Mouse (Mus musculus) small intestine, adult 2 months (tissue): ENCODE data around the gene Fam163b. TPM values are rescaled to one million over a fixed set of nuclear protein-coding genes. Genes with fewer than 3 reads are reported as not detected.

Source experiments
- H3K27ac ChIP-seq: fragments of 200-500 bp; 2 replicates; pipeline ENCODE4 v1.5.1; 2012; ENCODE audit warnings: low read depth, low read length, control low read depth, inconsistent platforms; ENCODE audit not compliant: insufficient read depth
- H3K27me3 ChIP-seq: fragments of 200-500 bp; 2 replicates; pipeline ENCODE4 v1.6.1; 2012; ENCODE audit warnings: mild to moderate bottlenecking, moderate library complexity, low read length, inconsistent platforms; ENCODE audit not compliant: control insufficient read depth, insufficient read depth
- H3K36me3 ChIP-seq: fragments of 200-500 bp; 2 replicates; pipeline ENCODE4 v1.6.1; 2012; ENCODE audit warnings: mild to moderate bottlenecking, low read length, control low read depth, inconsistent platforms; ENCODE audit not compliant: control insufficient read depth, insufficient read depth
- H3K4me1 ChIP-seq: fragments of 200-500 bp; 2 replicates; pipeline ENCODE4 v1.6.1; 2012; ENCODE audit warnings: low read length, inconsistent platforms, mixed read lengths; ENCODE audit not compliant: control insufficient read depth, insufficient read depth, insufficient read length
- H3K4me3 ChIP-seq: fragments of 200-500 bp; 2 replicates; pipeline ENCODE4 v1.5.1; 2012; ENCODE audit warnings: low read depth, mild to moderate bottlenecking, control low read depth, inconsistent platforms, low read length, moderate library complexity
- CTCF ChIP-seq: fragments of 200-500 bp; IDR thresholded peaks from 2 replicates; pipeline ENCODE4 v1.5.1; 2012; ENCODE audit warnings: low read depth, mild to moderate bottlenecking, control low read depth, inconsistent platforms, low read length, moderate library complexity, mixed read lengths; ENCODE audit not compliant: insufficient replicate concordance, insufficient read length; ENCODE audit errors: extremely low read depth
- POLR2A ChIP-seq: fragments of 200-500 bp; IDR thresholded peaks from 2 replicates; pipeline ENCODE4 v1.6.1; 2012; ENCODE audit warnings: low read depth, mild to moderate bottlenecking, control low read depth, inconsistent platforms, low read length, moderate library complexity
- WGBS: fragments of 180-500 bp; shearing (Covaris S2); methylation state at CpG from one replicate; pipeline ENCODE4 v1.1.7; 2018; 5-methylcytosine and 5-hydroxymethylcytosine counted together
- polyA plus RNA-seq: library from polyadenylated mRNA; depleted of rRNA; stranded (reverse); fragments of >200 nt; gene quantifications from 2 replicates; pipeline ENCODE4 v1.2.3, GENCODE M21; 2012

The Fam163b gene
- polyA plus RNA-seq, 1 experiment = 0.08 TPM

DNA sequence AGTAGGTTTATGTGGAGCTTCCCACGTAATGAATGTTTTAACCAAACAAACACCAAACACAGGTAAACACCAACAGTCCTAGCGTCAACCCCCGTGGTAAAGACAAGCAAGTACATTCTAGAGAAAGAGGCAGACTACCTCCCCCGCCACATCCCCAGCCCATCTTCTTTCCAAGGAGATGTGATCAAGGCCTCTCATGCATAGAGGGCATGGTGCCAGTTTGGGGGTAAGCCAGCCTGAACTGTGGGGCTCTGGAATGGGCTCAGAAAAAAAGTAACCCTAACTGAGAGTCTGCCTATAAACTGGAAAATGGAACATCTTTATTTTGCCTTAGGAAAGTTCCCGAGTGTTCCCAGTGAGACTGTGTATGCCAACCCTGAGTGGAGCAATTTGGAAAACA, 6.4 kb downstream of the Fam163b start:
- no peak overlapping the region for H3K27ac ChIP-seq
- H3K4me3 ChIP-seq = no peak overlapping the region
- H3K27me3 ChIP-seq = no peaks in the 10 kb centered on the region
- no peaks in the 10 kb centered on the region for H3K4me1 ChIP-seq
- TF ChIP-seq CTCF (no peak), POLR2A (no peak)
- no peaks in the 10 kb centered on the region for H3K36me3 ChIP-seq
- WGBS = 76% methylated on average over 5 of the region's 5 CpGs

DNA sequence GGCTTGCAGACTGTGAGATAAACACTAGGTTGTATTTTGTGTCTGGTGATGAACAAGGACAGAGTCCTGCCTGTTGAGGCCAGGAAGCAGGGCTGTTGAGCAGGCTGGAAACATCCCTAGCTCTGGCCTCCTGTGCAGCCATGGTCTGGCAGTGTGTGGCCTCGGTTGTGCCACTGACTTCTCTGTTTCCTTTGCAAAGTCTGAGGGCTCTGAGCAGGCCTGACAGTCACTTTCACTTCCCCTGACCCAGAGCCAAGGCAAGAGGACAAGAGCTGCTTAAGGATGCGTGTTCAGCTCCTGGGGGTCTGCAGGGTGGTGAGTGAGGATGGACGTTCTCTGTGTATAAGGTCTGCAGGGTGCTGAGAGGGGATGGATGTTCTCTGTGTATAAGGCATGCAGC, 13.3 kb downstream of the Fam163b start:
- Histone ChIP-seq H3K4me3 (no peak overlapping the region), H3K4me1 (no peaks in the 10 kb centered on the region), H3K27ac (no peak overlapping the region), H3K27me3 (no peaks in the 10 kb centered on the region), H3K36me3 (no peaks in the 10 kb centered on the region)
- no peak for TF ChIP-seq POLR2A
- TF ChIP-seq CTCF = no peak
- 51% methylated on average over 3 of the region's 3 CpGs for WGBS

DNA sequence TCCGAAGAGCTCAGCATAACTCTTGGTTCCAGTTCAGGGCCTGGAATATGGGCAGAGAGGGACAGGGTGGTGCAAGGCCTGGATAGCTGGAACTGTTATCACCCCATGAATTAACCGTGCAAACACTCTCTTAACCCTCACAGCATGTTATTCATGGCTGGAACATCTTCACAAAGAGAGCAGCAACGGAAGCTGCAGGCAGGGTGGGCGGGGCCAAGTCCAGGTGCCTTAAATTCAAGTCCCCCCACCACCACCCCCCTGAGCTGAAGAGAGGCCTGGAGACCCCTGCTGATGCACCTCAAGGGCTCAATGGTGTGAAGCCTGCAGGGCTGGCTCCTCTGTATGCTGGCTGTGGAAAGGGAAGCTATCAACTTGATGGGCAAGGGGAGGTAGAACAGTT, 15.8 kb downstream of the Fam163b start:
- Histone ChIP-seq H3K27ac (no peak overlapping the region), H3K4me3 (no peak overlapping the region), H3K4me1 (no peaks in the 10 kb centered on the region), H3K36me3 (no peaks in the 10 kb centered on the region), H3K27me3 (no peaks in the 10 kb centered on the region)
- WGBS = 50% methylated on average over 4 of the region's 4 CpGs
- no peak for TF ChIP-seq CTCF
- no peak for TF ChIP-seq POLR2A

DNA sequence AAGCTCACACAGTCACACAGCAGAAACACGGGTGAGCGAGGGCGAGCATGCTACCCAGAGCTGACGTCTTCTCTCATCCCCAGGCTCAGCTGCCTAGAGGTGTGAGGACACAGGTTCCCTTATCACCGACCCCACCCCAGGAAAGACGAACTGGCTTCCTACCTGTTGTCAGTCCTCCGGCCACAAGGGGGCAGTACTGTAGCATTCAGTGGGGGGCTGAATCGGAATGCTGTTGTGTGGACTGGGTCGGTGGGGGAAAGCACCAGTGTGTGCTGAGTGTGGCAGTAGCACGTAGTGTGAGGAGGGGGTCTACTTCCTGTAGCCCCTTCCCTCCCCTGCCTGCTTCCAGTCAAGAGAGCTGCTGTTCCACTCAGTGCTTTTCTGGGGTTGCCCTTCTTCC, 16.3 kb downstream of the Fam163b start:
- Histone ChIP-seq H3K27ac (no peak overlapping the region), H3K4me3 (no peak overlapping the region)
- 25% methylated on average over 10 of the region's 10 CpGs for WGBS

DNA sequence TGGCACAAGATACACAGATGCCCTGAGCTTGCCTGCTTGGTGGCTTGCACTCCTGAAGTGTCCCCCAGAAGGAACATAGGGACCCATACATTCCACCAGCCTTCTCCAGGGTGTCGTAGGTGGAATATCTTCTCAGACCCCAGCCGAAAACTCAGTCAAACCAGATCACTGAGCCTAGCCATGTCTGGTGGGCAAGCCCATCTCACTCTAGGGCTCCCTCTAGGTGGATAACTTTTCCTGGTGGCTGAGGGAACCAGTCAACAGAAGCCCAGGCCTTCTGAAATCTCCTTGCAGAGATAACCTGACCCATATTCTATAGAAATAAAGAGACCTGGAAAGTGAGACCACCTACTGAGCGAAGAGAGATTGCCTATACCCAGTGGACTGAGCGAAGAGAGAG, 19.2 kb downstream of the Fam163b start:
- 91% methylated on average over 4 of the region's 4 CpGs for WGBS
- no peak overlapping the region for H3K4me3 ChIP-seq

More for the DNA sequence above, 16.3 kb downstream of the Fam163b start:
- Histone ChIP-seq H3K4me1 (no peaks in the 10 kb centered on the region), H3K36me3 (no peaks in the 10 kb centered on the region), H3K27me3 (no peaks in the 10 kb centered on the region)
- TF ChIP-seq POLR2A (no peak), CTCF (peak; percentile 80; the same call in 1 of the 2 replicates)

DNA sequence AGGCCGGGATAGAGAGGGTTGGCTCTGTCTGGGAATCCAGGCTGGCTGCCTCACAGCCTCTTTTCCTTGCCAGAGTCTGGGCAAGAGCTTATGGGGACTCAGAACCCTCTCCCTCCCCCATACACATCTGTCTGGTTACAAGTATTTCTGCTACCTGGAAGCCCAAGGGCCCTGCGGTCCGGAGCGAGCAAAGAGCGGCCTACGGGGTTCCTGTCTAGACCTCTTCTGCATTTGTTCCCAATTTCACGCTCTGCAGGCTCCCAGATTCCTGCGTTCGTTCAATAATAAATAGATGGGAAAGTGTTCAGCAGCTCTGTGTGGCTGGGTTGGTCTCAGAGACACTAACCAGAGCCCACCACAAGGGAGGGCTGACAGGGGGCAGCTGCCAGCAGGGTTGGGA, 19.7 kb downstream of the Fam163b start:
- TF ChIP-seq POLR2A (no peak), CTCF (no peak)
- WGBS = 79% methylated on average over 9 of the region's 9 CpGs
- no peaks in the 10 kb centered on the region for H3K36me3 ChIP-seq
- no peaks in the 10 kb centered on the region for H3K4me1 ChIP-seq
- H3K27ac ChIP-seq = no peak overlapping the region
- H3K4me3 ChIP-seq = no peak overlapping the region
- no peaks in the 10 kb centered on the region for H3K27me3 ChIP-seq

More for the DNA sequence above, 19.2 kb downstream of the Fam163b start:
- no peak for TF ChIP-seq CTCF
- no peak for TF ChIP-seq POLR2A
- no peak overlapping the region for H3K27ac ChIP-seq
- H3K36me3 ChIP-seq = no peaks in the 10 kb centered on the region
- no peaks in the 10 kb centered on the region for H3K4me1 ChIP-seq
- no peaks in the 10 kb centered on the region for H3K27me3 ChIP-seq

DNA sequence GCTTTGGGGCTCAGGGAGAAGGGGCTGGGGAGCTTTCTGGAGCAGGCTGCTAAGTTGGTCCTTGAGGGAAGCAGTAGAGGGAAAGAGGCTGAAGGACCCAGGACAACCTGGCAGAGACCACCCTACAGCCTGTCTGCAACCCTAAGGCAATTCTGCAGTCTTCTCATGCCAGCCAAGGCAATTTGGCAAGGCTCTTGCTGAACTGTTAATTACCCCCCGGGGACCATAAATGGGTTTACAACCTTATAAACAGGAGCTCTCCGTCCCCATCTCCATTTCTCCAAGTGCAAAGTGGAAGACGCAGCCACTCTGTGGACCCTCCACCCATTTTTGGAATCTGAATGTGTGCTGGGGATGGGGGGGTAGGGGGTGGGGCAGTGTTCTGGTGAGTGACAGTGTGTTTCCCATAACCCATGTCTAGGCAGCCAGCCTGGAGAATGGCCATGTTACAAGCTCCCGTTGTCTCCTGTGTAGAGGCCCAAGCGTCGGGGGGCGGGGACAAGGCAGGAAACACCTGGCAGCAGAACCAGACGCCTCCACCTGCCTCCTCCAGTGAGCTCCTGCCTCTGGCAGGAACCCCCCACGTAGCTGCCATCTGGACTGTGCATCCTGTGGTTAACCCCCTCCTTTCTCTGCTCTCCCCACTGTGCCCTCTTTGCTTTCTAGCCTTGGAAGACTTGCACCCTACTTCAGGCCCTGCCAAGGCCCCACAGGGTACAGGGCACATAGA, 20.5 kb downstream of the Fam163b start:
- H3K4me1 ChIP-seq = no peaks in the 10 kb centered on the region
- no peak overlapping the region for H3K4me3 ChIP-seq
- H3K27ac ChIP-seq = no peak overlapping the region
- TF ChIP-seq POLR2A (no peak), CTCF (no peak)
- WGBS = 14% methylated on average over 9 of the region's 9 CpGs
- H3K36me3 ChIP-seq = no peaks in the 10 kb centered on the region
- no peaks in the 10 kb centered on the region for H3K27me3 ChIP-seq

DNA sequence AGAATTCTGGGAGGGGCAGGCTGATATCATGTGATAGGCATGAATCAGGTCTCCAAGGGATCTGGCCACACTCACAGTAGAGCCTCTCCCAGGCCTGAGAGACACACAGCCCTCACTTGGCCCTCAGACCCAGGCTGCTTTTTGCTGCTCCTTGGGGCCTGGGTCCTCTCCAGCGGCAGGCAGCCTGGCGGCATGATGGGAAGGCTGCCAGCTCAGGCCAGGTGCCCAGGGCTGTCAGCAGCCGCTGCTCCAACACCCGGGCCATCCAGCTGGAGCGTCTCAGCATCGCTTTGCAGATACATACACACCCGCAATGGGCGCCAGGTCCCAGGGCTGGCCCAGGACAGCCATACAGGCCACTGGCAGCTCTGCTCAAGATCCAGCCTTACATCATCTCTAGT, 22.1 kb downstream of the Fam163b start:
- TF ChIP-seq CTCF = no peak
- TF ChIP-seq POLR2A = no peak
- Histone ChIP-seq H3K36me3 (no peaks in the 10 kb centered on the region), H3K4me3 (no peak overlapping the region), H3K27me3 (no peaks in the 10 kb centered on the region), H3K27ac (no peak overlapping the region), H3K4me1 (no peaks in the 10 kb centered on the region)
- 29% methylated on average over 8 of the region's 8 CpGs for WGBS
